Mouse (Mus musculus) small intestine, adult 2 months (tissue): ENCODE measurements around the gene Sec11a. TPM values are rescaled to one million over a fixed set of nuclear protein-coding genes. Genes with fewer than 3 reads are reported as not detected.
A peak's percentile ranks its signal among the peaks of the same experiment; 100 is the strongest.

ENCODE experiments used
- H3K27ac ChIP-seq: fragments of 200-500 bp; 2 replicates; pipeline ENCODE4 v1.5.1; 2012; ENCODE audit warnings: low read depth, low read length, control low read depth, inconsistent platforms; ENCODE audit not compliant: insufficient read depth
- H3K27me3 ChIP-seq: fragments of 200-500 bp; 2 replicates; pipeline ENCODE4 v1.6.1; 2012; ENCODE audit warnings: mild to moderate bottlenecking, moderate library complexity, low read length, inconsistent platforms; ENCODE audit not compliant: control insufficient read depth, insufficient read depth
- H3K36me3 ChIP-seq: fragments of 200-500 bp; 2 replicates; pipeline ENCODE4 v1.6.1; 2012; ENCODE audit warnings: mild to moderate bottlenecking, low read length, control low read depth, inconsistent platforms; ENCODE audit not compliant: control insufficient read depth, insufficient read depth
- H3K4me1 ChIP-seq: fragments of 200-500 bp; 2 replicates; pipeline ENCODE4 v1.6.1; 2012; ENCODE audit warnings: low read length, inconsistent platforms, mixed read lengths; ENCODE audit not compliant: control insufficient read depth, insufficient read depth, insufficient read length
- H3K4me3 ChIP-seq: fragments of 200-500 bp; 2 replicates; pipeline ENCODE4 v1.5.1; 2012; ENCODE audit warnings: low read depth, mild to moderate bottlenecking, control low read depth, inconsistent platforms, low read length, moderate library complexity
- CTCF ChIP-seq: fragments of 200-500 bp; IDR thresholded peaks from 2 replicates; pipeline ENCODE4 v1.5.1; 2012; ENCODE audit warnings: low read depth, mild to moderate bottlenecking, control low read depth, inconsistent platforms, low read length, moderate library complexity, mixed read lengths; ENCODE audit not compliant: insufficient replicate concordance, insufficient read length; ENCODE audit errors: extremely low read depth
- POLR2A ChIP-seq: fragments of 200-500 bp; IDR thresholded peaks from 2 replicates; pipeline ENCODE4 v1.6.1; 2012; ENCODE audit warnings: low read depth, mild to moderate bottlenecking, control low read depth, inconsistent platforms, low read length, moderate library complexity
- WGBS: fragments of 180-500 bp; shearing (Covaris S2); methylation state at CpG from one replicate; pipeline ENCODE4 v1.1.7; 2018; 5-methylcytosine and 5-hydroxymethylcytosine counted together
- polyA plus RNA-seq: library from polyadenylated mRNA; depleted of rRNA; stranded (reverse); fragments of >200 nt; gene quantifications from 2 replicates; pipeline ENCODE4 v1.2.3, GENCODE M21; 2012; rRNA removed

The Sec11a gene
- polyA plus RNA-seq, 1 experiment, result 32.0 TPM

DNA sequence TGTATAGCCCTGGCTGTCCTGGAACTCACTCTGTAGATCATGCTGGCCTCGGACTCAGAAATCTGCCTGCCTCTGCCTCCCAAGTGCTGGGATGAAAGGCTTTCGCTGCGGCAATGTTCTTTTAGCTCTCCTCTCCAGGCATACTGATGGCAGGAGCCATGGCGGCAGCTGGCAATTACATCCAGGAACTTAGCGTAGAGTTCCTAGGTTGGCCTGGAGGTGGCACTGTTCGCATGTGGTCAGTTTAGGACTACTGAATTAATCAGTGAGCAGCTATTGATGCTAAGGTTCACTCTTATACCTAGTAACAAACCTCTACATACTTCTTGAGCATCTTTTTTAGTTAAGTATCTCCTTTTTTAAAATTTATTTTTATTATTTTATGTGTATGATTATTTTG, 90.4 kb downstream of the Sec11a start:
- WGBS, result 10% methylated on average over 6 of the region's 6 CpGs
- H3K27ac ChIP-seq, result no peak overlapping the region
- TF ChIP-seq CTCF (peak; percentile 60; the same call in 1 of the 2 replicates), POLR2A (no peak)
- no peaks in the 10 kb centered on the region for H3K36me3 ChIP-seq
- H3K4me3 ChIP-seq, result no peak overlapping the region
- H3K27me3 ChIP-seq, result no peaks in the 10 kb centered on the region
- peaks cover 6% of the 10 kb centered on the region; the same call in 1 of the 2 replicates for H3K4me1 ChIP-seq

DNA sequence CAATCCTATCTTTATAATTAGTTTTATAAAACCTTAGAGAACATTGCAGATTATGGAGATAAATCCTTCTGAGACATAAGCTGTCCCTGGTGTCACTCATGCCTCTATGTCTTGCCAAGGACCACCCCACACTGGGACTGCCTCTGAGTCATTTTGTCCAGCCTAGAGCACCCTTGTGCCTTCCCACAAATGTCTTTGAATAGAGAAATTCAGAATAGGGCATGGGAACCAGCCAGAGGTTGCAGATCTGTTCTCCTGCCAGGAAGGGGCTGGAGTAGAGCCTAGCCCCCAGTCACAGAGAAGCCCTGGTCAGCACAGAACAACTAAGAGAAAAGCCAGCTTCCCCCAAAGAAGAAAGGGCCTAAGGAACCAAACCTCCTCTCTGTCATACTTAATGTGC, 92.3 kb downstream of the Sec11a start:
- TF ChIP-seq CTCF (no peak), POLR2A (no peak)
- no peak overlapping the region for H3K4me3 ChIP-seq
- H3K36me3 ChIP-seq, result no peaks in the 10 kb centered on the region
- H3K4me1 ChIP-seq, result peaks cover 3% of the 10 kb centered on the region; the same call in 1 of the 2 replicates
- no peaks in the 10 kb centered on the region for H3K27me3 ChIP-seq
- H3K27ac ChIP-seq, result no peak overlapping the region

Other genes with a start within 250 kb of the Sec11a start
- 16.5 and 28.9 TPM in 2 replicates for gene Iqgap1, start 121.8 kb downstream of the Sec11a start, polyA plus RNA-seq
- 1.3 and 1.8 TPM in 2 replicates for gene Zscan2, start 86.9 kb downstream of the Sec11a start, polyA plus RNA-seq
- 5.5 and 6.2 TPM in 2 replicates for gene Wdr73, start 46.5 kb downstream of the Sec11a start, polyA plus RNA-seq
- 2.0 and 2.3 TPM in 2 replicates for gene Nmb, start 42.7 kb downstream of the Sec11a start, polyA plus RNA-seq
- gene Zfp592, start 45.9 kb upstream of the Sec11a start, polyA plus RNA-seq, result 13.4 and 21.8 TPM in 2 replicates
- 0.05 and 0.08 TPM in 2 replicates for gene Alpk3, start 109.8 kb upstream of the Sec11a start, polyA plus RNA-seq
- 40.5 and 94.4 TPM in 2 replicates for gene Slc28a1, start 167.0 kb upstream of the Sec11a start, polyA plus RNA-seq